Mouse (Mus musculus): ENCODE results near the gene Slc35e3.

- TF ChIP-seq CTCF (IDR thresholded peaks at IDR 0.05; ENCODE audit: low read depth, low read length): no peak
- no peak for TF ChIP-seq POLR2A (IDR thresholded peaks at IDR 0.05; ENCODE audit: insufficient read depth, low read length)
Observed at GRCm38 (mm10) chr10:117714048-117714545, 32.1 kb downstream of the Slc35e3 start.
